Mouse (Mus musculus): ENCODE data around the gene Hao1. TPM values are rescaled to one million over a fixed set of nuclear protein-coding genes. Genes with fewer than 3 reads are reported as not detected.

The Hao1 gene
- polyA plus RNA-seq, 1 experiment from 2014 or later: 0.11 TPM

- Histone ChIP-seq H3K4me1 (ENCODE audit: control insufficient read depth, insufficient read depth, low read length) (no peaks in the 10 kb centered on the region), H3K9me3 (ENCODE audit: control insufficient read depth, low read length) (no peaks in the 10 kb centered on the region), H3K27me3 (ENCODE audit: control insufficient read depth, insufficient read depth, low read length) (no peaks in the 10 kb centered on the region), H3K9ac (replicated peaks; ENCODE audit: low read length) (no peak overlapping the region), H3K36me3 (ENCODE audit: control insufficient read depth, insufficient read depth, low read length) (no peaks in the 10 kb centered on the region), H3K4me3 (replicated peaks; ENCODE audit: low read depth, low read length) (no peak overlapping the region), H3K27ac (replicated peaks; ENCODE audit: low read depth, low read length) (no peak overlapping the region), H3K4me2 (ENCODE audit: low read length) (no peak overlapping the region)
- DNase-seq (peak; percentile 62), ATAC-seq (ENCODE audit: low FRiP score, low TSS enrichment) (no peak)
- 78% methylated on average over 5 of the region's 5 CpGs for WGBS
Observed at GRCm38 (mm10) chr2:134541019-134541418, 13.1 kb downstream of the Hao1 start.

GRCm38 (mm10) chr2:134538451-134538850 lies 15.7 kb downstream of the Hao1 start:
- no peak for ATAC-seq (ENCODE audit: low FRiP score, low TSS enrichment)
- H3K36me3 ChIP-seq (ENCODE audit: control insufficient read depth, insufficient read depth, low read length): no peaks in the 10 kb centered on the region
- H3K4me1 ChIP-seq (ENCODE audit: control insufficient read depth, insufficient read depth, low read length): no peaks in the 10 kb centered on the region
- H3K27me3 ChIP-seq (ENCODE audit: control insufficient read depth, insufficient read depth, low read length): no peaks in the 10 kb centered on the region
- no peak overlapping the region for H3K27ac ChIP-seq (replicated peaks; ENCODE audit: low read depth, low read length)
- H3K4me3 ChIP-seq (replicated peaks; ENCODE audit: low read depth, low read length): no peak overlapping the region
- WGBS: 84% methylated on average over 4 of the region's 4 CpGs
- DNase-seq: no peak
- no peaks in the 10 kb centered on the region for H3K9me3 ChIP-seq (ENCODE audit: control insufficient read depth, low read length)
- H3K4me2 ChIP-seq (ENCODE audit: low read length): no peak overlapping the region
- no peak overlapping the region for H3K9ac ChIP-seq (replicated peaks; ENCODE audit: low read length)

GRCm38 (mm10) chr2:134528122-134528810 lies 25.9 kb downstream of the Hao1 start:
- Histone ChIP-seq H3K36me3 (ENCODE audit: control insufficient read depth, insufficient read depth, low read length) (no peaks in the 10 kb centered on the region), H3K27me3 (ENCODE audit: control insufficient read depth, insufficient read depth, low read length) (no peaks in the 10 kb centered on the region), H3K9ac (replicated peaks; ENCODE audit: low read length) (no peak overlapping the region), H3K4me2 (ENCODE audit: low read length) (no peak overlapping the region), H3K4me3 (replicated peaks; ENCODE audit: low read depth, low read length) (no peak overlapping the region), H3K4me1 (ENCODE audit: control insufficient read depth, insufficient read depth, low read length) (no peaks in the 10 kb centered on the region), H3K9me3 (ENCODE audit: control insufficient read depth, low read length) (no peaks in the 10 kb centered on the region), H3K27ac (replicated peaks; ENCODE audit: low read depth, low read length) (no peak overlapping the region)
- ATAC-seq (ENCODE audit: low FRiP score, low TSS enrichment) (peak; percentile 46; the same call in 1 of the 2 replicates), DNase-seq (peak; percentile 22)
- 81% methylated on average over 7 of the region's 7 CpGs for WGBS

GRCm38 (mm10) chr2:134527419-134528114 lies 26.6 kb downstream of the Hao1 start:
- Histone ChIP-seq H3K27ac (replicated peaks; ENCODE audit: low read depth, low read length) (no peak overlapping the region), H3K36me3 (ENCODE audit: control insufficient read depth, insufficient read depth, low read length) (no peaks in the 10 kb centered on the region), H3K4me2 (ENCODE audit: low read length) (no peak overlapping the region), H3K27me3 (ENCODE audit: control insufficient read depth, insufficient read depth, low read length) (no peaks in the 10 kb centered on the region), H3K4me1 (ENCODE audit: control insufficient read depth, insufficient read depth, low read length) (no peaks in the 10 kb centered on the region), H3K9me3 (ENCODE audit: control insufficient read depth, low read length) (no peaks in the 10 kb centered on the region), H3K9ac (replicated peaks; ENCODE audit: low read length) (no peak overlapping the region), H3K4me3 (replicated peaks; ENCODE audit: low read depth, low read length) (no peak overlapping the region)
- WGBS: 77% methylated on average over 11 of the region's 11 CpGs
- ATAC-seq (ENCODE audit: low FRiP score, low TSS enrichment) (peak; percentile 40; the same call in 1 of the 2 replicates), DNase-seq (no peak)

- H3K4me1 ChIP-seq (ENCODE audit: control insufficient read depth, insufficient read depth, low read length): no peaks in the 10 kb centered on the region
- H3K27ac ChIP-seq (replicated peaks; ENCODE audit: low read depth, low read length): no peak overlapping the region
- H3K27me3 ChIP-seq (ENCODE audit: control insufficient read depth, insufficient read depth, low read length): no peaks in the 10 kb centered on the region
- no peaks in the 10 kb centered on the region for H3K36me3 ChIP-seq (ENCODE audit: control insufficient read depth, insufficient read depth, low read length)
- H3K9me3 ChIP-seq (ENCODE audit: control insufficient read depth, low read length): no peaks in the 10 kb centered on the region
- no peak overlapping the region for H3K9ac ChIP-seq (replicated peaks; ENCODE audit: low read length)
- no peak for DNase-seq
- no peak overlapping the region for H3K4me3 ChIP-seq (replicated peaks; ENCODE audit: low read depth, low read length)
- ATAC-seq (ENCODE audit: low FRiP score, low TSS enrichment): no peak
- no peak overlapping the region for H3K4me2 ChIP-seq (ENCODE audit: low read length)
Observed at GRCm38 (mm10) chr2:134518042-134518441, 36.1 kb downstream of the Hao1 start.

- Histone ChIP-seq H3K9me3 (ENCODE audit: control insufficient read depth, low read length) (no peaks in the 10 kb centered on the region), H3K36me3 (ENCODE audit: control insufficient read depth, insufficient read depth, low read length) (no peaks in the 10 kb centered on the region), H3K9ac (replicated peaks; ENCODE audit: low read length) (no peak overlapping the region), H3K4me1 (ENCODE audit: control insufficient read depth, insufficient read depth, low read length) (no peaks in the 10 kb centered on the region), H3K27me3 (ENCODE audit: control insufficient read depth, insufficient read depth, low read length) (no peaks in the 10 kb centered on the region), H3K4me3 (replicated peaks; ENCODE audit: low read depth, low read length) (no peak overlapping the region), H3K4me2 (ENCODE audit: low read length) (no peak overlapping the region), H3K27ac (replicated peaks; ENCODE audit: low read depth, low read length) (no peak overlapping the region)
- 91% methylated on average over 3 of the region's 3 CpGs for WGBS
- DNase-seq (no peak), ATAC-seq (ENCODE audit: low FRiP score, low TSS enrichment) (no peak)
Observed at GRCm38 (mm10) chr2:134499777-134500176, 54.4 kb downstream of the Hao1 start.

GRCm38 (mm10) chr2:134498450-134498849 lies 55.7 kb downstream of the Hao1 start:
- no peak overlapping the region for H3K27ac ChIP-seq (replicated peaks; ENCODE audit: low read depth, low read length)
- no peak overlapping the region for H3K9ac ChIP-seq (replicated peaks; ENCODE audit: low read length)
- no peaks in the 10 kb centered on the region for H3K4me1 ChIP-seq (ENCODE audit: control insufficient read depth, insufficient read depth, low read length)
- H3K27me3 ChIP-seq (ENCODE audit: control insufficient read depth, insufficient read depth, low read length): no peaks in the 10 kb centered on the region
- no peak overlapping the region for H3K4me2 ChIP-seq (ENCODE audit: low read length)
- ATAC-seq (ENCODE audit: low FRiP score, low TSS enrichment): no peak
- H3K4me3 ChIP-seq (replicated peaks; ENCODE audit: low read depth, low read length): no peak overlapping the region
- no peaks in the 10 kb centered on the region for H3K36me3 ChIP-seq (ENCODE audit: control insufficient read depth, insufficient read depth, low read length)
- 51% methylated on average over 7 of the region's 7 CpGs for WGBS
- H3K9me3 ChIP-seq (ENCODE audit: control insufficient read depth, low read length): no peaks in the 10 kb centered on the region
- peak; percentile 28 for DNase-seq

GRCm38 (mm10) chr2:134488671-134489070 lies 65.5 kb downstream of the Hao1 start:
- no peak overlapping the region for H3K27ac ChIP-seq (replicated peaks; ENCODE audit: low read depth, low read length)
- ATAC-seq (ENCODE audit: low FRiP score, low TSS enrichment) (no peak), DNase-seq (no peak)
- H3K9ac ChIP-seq (replicated peaks; ENCODE audit: low read length): no peak overlapping the region
- WGBS: 88% methylated on average over 6 of the region's 6 CpGs
- no peaks in the 10 kb centered on the region for H3K4me1 ChIP-seq (ENCODE audit: control insufficient read depth, insufficient read depth, low read length)
- no peak overlapping the region for H3K4me3 ChIP-seq (replicated peaks; ENCODE audit: low read depth, low read length)
- no peaks in the 10 kb centered on the region for H3K9me3 ChIP-seq (ENCODE audit: control insufficient read depth, low read length)
- no peak overlapping the region for H3K4me2 ChIP-seq (ENCODE audit: low read length)
- no peaks in the 10 kb centered on the region for H3K36me3 ChIP-seq (ENCODE audit: control insufficient read depth, insufficient read depth, low read length)
- H3K27me3 ChIP-seq (ENCODE audit: control insufficient read depth, insufficient read depth, low read length): no peaks in the 10 kb centered on the region
